Mouse (Mus musculus) urinary bladder, postnatal 4 days (tissue): ENCODE results near the gene Adprm.
"Not testable (repeated sequence)": the region's sequence is repeated elsewhere in the genome, so short reads cannot be mapped to it uniquely, and the experiment has no call there.

Experiments
- DNase-seq, 2 experiments: peaks; one replicate each; pipeline ENCODE4 v3.0.0; 2021 to 2022; ENCODE audit warnings: low spot score in 2 of 2

Adprm gene

GRCm38 (mm10) chr11:67023802-67024340 is 28.5 kb downstream of the Adprm start:
- no peak for DNase-seq

- not testable (repeated sequence) for DNase-seq
Observed at GRCm38 (mm10) chr11:67023191-67023590, 29.2 kb downstream of the Adprm start.

- no peak for DNase-seq
Observed at GRCm38 (mm10) chr11:67022354-67023115, 29.9 kb downstream of the Adprm start.

GRCm38 (mm10) chr11:67020948-67021347 is 31.4 kb downstream of the Adprm start:
- peak; percentile 32 to 66 for DNase-seq

- no peak for DNase-seq
Observed at GRCm38 (mm10) chr11:67019711-67020475, 32.5 kb downstream of the Adprm start.

GRCm38 (mm10) chr11:67017801-67018591 is 34.4 kb downstream of the Adprm start:
- DNase-seq = no peak

GRCm38 (mm10) chr11:67011635-67012034 is 40.8 kb downstream of the Adprm start:
- no peak for DNase-seq

- DNase-seq = no peak
Observed at GRCm38 (mm10) chr11:67010430-67010829, 42.0 kb downstream of the Adprm start.

GRCm38 (mm10) chr11:67008528-67008927 is 43.9 kb downstream of the Adprm start:
- DNase-seq = no peak

- no peak for DNase-seq
Observed at GRCm38 (mm10) chr11:67007961-67008360, 44.4 kb downstream of the Adprm start.

- no peak for DNase-seq
Observed at GRCm38 (mm10) chr11:67002911-67003310, 49.5 kb downstream of the Adprm start.

- no peak for DNase-seq
Observed at GRCm38 (mm10) chr11:67001717-67002116, 50.7 kb downstream of the Adprm start.

GRCm38 (mm10) chr11:67000671-67001070 is 51.7 kb downstream of the Adprm start:
- DNase-seq = no peak

- peak; percentile 58 to 72 for DNase-seq
Observed at GRCm38 (mm10) chr11:66998467-66999403, 53.7 kb downstream of the Adprm start.

- DNase-seq = no peak
Observed at GRCm38 (mm10) chr11:66996446-66996845, 55.9 kb downstream of the Adprm start.

- DNase-seq = no peak
Observed at GRCm38 (mm10) chr11:66993674-66994073, 58.7 kb downstream of the Adprm start.

GRCm38 (mm10) chr11:66992150-66992549 is 60.2 kb downstream of the Adprm start:
- no peak for DNase-seq
